Mouse (Mus musculus) kidney, embryonic 14.5 days (tissue): Measurements from ENCODE around the gene Dgkq. TPM values are rescaled to one million over a fixed set of nuclear protein-coding genes. Genes with fewer than 3 reads are reported as not detected.

Experiments
- ATAC-seq: fragments of 200-750 bp; cut with Nextera tagmentation; 2 replicates; pipeline ENCODE4 v1.8.0; 2017; ENCODE audit warnings: moderate number of reproducible peaks, mild to moderate bottlenecking, moderate TSS enrichment, moderate library complexity; ENCODE audit not compliant: low FRiP score, low TSS enrichment
- H3K27ac ChIP-seq: fragments of 300-500 bp; sonication (generic); 2 replicates; pipeline ENCODE4 v1.5.1; 2014; ENCODE audit warnings: low read depth, mild to moderate bottlenecking, low read length, moderate library complexity, mixed read lengths
- H3K27me3 ChIP-seq: fragments of 300-500 bp; sonication (generic); 2 replicates; pipeline ENCODE4 v1.6.1; 2014; ENCODE audit warnings: mild to moderate bottlenecking, low read length; ENCODE audit not compliant: control insufficient read depth, insufficient read depth
- H3K36me3 ChIP-seq: fragments of 300-500 bp; sonication (generic); 2 replicates; pipeline ENCODE4 v1.6.1; 2014; ENCODE audit warnings: low read length, mixed read lengths; ENCODE audit not compliant: control insufficient read depth, insufficient read depth
- H3K4me1 ChIP-seq: fragments of 300-500 bp; sonication (generic); 2 replicates; pipeline ENCODE4 v1.6.1; 2014; ENCODE audit warnings: low read length, mixed read lengths; ENCODE audit not compliant: control insufficient read depth, insufficient read depth
- H3K4me2 ChIP-seq: fragments of 300-500 bp; sonication (generic); replicated peaks from 2 replicates; pipeline ENCODE4 v1.6.1; 2014; ENCODE audit warnings: low read depth, mild to moderate bottlenecking, low read length
- H3K4me3 ChIP-seq: fragments of 300-500 bp; sonication (generic); 2 replicates; pipeline ENCODE4 v1.5.1; 2014; ENCODE audit warnings: mild to moderate bottlenecking, low read length
- H3K9ac ChIP-seq: fragments of 300-500 bp; sonication (generic); 2 replicates; pipeline ENCODE4 v1.6.1; 2014; ENCODE audit warnings: low read depth, mild to moderate bottlenecking, low read length, moderate library complexity
- H3K9me3 ChIP-seq: fragments of 300-500 bp; sonication (generic); 2 replicates; pipeline ENCODE4 v1.6.1; 2016; ENCODE audit warnings: low read length; ENCODE audit not compliant: control insufficient read depth
- WGBS: fragments of 180-500 bp; shearing (Covaris S2); extraction: QIAGEN DNeasy Blood & Tissue Kit; methylation state at CpG from one replicate; pipeline ENCODE4 v1.1.7; 2014; 5-methylcytosine and 5-hydroxymethylcytosine counted together
- polyA plus RNA-seq: library from polyadenylated mRNA; unstranded; fragments of >200 nt; fragmentation: Nextera tagmentation; extraction: Ambion mirVana; gene quantifications from 2 replicates; pipeline ENCODE4 v1.2.1, GENCODE M21; 2014

Dgkq gene
- polyA plus RNA-seq, 1 experiment from 2014 or later, result 9.1 TPM

DNA sequence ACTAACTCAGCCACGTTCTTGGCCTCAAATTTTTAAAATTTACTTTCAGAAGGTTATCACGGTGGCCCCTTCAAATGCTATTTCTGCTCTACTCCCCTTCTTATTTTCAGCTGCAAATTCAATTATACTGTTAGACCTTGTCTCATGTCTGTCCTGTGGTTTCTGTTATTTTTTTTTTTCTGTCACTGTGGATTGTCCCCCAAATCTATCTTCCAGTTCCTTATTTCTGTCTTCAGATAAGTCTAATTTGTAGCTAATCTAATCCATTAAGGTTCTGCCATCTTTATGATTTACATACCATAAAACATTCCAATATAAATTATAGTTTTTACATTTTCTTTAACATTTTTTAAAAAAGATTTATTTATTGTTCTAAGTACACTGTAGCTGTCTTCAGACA lies 2.1 kb downstream of the Dgkq start:
- no peak overlapping the region for H3K4me2 ChIP-seq
- no peak overlapping the region for H3K4me3 ChIP-seq
- WGBS, result 71% methylated on average over 2 of the region's 2 CpGs
- 0 out of 2 replicates have a peak, but pooled peaks cover 4% of the 10 kb centered on the region for H3K4me1 ChIP-seq
- 0 out of 2 replicates have a peak, but pooled peaks cover 2% of the 10 kb centered on the region for H3K36me3 ChIP-seq
- H3K9ac ChIP-seq, result no peak overlapping the region
- peaks cover 3% of the 10 kb centered on the region; the same call in 1 of the 2 replicates for H3K27me3 ChIP-seq
- no peaks in the 10 kb centered on the region for H3K9me3 ChIP-seq
- ATAC-seq, result no peak
- H3K27ac ChIP-seq, result no peak overlapping the region

DNA sequence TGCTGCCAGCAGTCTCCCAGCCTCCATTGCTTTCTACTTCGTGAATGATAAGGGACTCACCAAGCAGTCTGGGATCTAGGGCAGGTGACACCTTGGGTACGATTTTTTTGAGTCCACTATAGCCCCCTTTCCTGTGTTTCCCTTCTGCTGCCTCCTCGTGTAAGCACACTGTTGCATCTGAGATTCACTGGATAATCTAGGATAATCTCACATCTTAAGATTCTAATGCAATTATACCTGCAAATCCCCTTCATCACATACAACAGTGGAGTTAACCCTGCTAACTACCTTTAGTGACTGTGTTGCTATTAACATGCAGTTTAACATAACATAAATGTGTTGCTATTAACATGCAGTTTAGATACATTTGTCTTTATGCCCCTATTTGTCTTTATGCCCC lies 4.4 kb downstream of the Dgkq start:
- WGBS, result 43% methylated on average over 3 of the region's 3 CpGs
- Histone ChIP-seq H3K27me3 (peaks cover 3% of the 10 kb centered on the region; the same call in 1 of the 2 replicates), H3K9me3 (no peaks in the 10 kb centered on the region), H3K4me3 (no peak overlapping the region), H3K36me3 (no peaks in the 10 kb centered on the region), H3K4me2 (no peak overlapping the region), H3K4me1 (peaks cover 5% of the 10 kb centered on the region), H3K27ac (no peak overlapping the region), H3K9ac (no peak overlapping the region)
- no peak for ATAC-seq

DNA sequence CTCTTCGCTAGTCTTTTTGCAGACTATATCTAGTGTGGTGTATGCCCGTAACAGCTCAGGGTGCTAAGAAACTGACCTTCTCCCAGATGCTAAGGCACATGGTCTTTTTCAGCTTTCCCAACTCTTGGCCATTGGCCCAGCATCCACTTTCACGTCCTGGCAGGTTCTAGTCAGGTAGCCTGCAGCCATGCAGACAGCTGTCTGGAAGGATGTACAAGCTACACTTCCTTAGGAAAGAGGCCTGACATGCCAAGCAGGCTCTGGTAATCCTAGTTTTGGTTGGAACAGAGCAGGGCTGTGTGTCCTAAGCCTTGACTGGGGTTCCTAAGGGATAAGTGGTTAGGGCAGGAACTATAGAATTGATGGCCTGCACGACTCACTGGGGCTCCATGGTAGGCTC lies 6.7 kb downstream of the Dgkq start:
- H3K4me3 ChIP-seq, result no peak overlapping the region
- no peak overlapping the region for H3K9ac ChIP-seq
- H3K36me3 ChIP-seq, result no peaks in the 10 kb centered on the region
- peaks cover 3% of the 10 kb centered on the region; the same call in 1 of the 2 replicates for H3K27me3 ChIP-seq
- H3K4me2 ChIP-seq, result no peak overlapping the region
- H3K9me3 ChIP-seq, result no peaks in the 10 kb centered on the region
- no peak for ATAC-seq
- whole genome bisulfite sequencing, result 90% methylated on average over 4 of the region's 4 CpGs
- no peak overlapping the region for H3K27ac ChIP-seq
- H3K4me1 ChIP-seq, result peaks cover 13% of the 10 kb centered on the region

DNA sequence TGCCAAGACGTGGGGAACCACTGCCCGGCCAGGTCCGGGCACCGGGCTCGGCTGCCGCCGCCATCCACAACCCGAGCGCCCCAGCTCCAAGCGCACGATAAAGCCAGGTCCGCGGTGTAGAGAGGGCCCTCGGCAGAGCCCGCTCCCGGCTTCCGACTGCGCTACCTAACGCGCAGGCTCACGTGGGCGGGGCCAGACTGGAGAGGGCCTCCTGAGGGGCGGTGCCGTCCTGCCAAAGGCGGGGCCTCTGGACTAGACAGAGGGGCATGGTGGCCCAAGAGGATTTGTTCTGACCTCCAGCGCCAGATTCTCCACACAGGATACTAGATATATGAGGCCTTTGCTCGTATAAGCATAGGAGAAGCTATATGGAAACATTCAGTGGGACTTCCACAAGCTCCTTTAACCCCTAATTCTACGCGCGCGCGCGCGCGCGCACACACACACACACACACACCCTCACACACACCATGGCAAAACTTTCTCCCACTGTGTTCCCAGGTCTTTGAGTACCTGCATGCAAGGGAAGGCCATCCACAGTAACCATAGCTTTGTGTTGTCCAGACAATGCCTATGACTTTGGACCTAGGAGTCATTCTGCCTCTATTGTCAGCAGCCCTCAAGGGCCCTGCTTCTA lies 8.7 kb downstream of the Dgkq start:
- peak; percentile 100 for ATAC-seq

DNA sequence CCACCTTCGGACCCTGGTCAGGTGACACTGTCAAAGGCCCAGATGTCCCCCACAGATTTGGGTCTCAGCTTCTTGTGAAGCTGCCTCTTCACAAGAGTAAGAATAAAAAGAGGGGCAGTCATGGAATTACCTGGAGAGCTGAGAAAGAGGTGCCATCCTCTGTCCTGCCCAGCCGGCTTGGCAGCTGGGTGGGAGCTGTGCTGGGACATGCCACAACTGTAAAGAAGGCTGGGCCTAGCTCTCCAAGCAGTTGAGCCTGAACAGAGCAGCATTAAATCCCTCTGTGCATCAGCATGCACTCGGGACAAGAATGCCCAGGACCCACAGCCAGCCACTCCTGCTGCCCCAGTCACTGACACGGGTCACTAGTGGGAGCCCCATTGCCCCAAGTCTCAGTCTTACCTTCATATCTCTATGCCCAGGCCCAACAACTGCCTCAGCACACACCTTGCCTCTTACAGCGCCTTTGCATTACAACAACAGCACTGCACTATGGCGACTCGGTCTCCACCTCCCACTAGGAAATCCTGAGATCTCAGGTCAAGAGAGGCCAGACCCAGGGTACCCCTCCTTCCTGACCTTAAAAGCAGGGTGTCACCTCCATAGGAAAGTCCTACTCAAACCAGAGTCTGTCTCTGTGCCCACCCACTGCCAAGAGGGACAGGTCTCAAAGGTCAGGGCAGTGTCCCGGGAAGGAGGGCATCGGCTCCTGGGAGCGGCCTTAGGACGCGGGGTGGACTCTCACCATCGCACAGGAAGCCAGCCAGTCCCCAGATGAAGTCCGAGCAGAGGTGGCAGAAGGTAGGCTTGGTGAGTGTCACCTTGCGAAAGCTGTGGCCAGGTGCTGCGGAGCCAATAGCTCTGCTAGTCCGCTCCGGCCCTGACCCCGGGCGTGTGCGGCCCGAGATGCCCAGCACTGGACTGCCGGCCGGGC lies 9.5 kb downstream of the Dgkq start, which contains the start of gene Idua:
Gene Idua, plus strand, starts transcription at position 634 of the 934 bp plus-strand sequence.
- H3K27ac ChIP-seq, result no peak within 1 kb of the TSS
- 11% methylated on average over 24 of the region's 24 CpGs for WGBS

More for the DNA sequence above, 8.7 kb downstream of the Dgkq start:
- 13% methylated on average over 36 of the region's 36 CpGs for WGBS
- Histone ChIP-seq H3K27me3 (no peaks in the 10 kb centered on the region), H3K9ac (peak overlapping the region; percentile 78), H3K4me3 (peak overlapping the region; percentile 71), H3K36me3 (peaks cover 12% of the 10 kb centered on the region), H3K4me2 (peak overlapping the region; percentile 92), H3K9me3 (no peaks in the 10 kb centered on the region), H3K4me1 (peaks cover 13% of the 10 kb centered on the region), H3K27ac (no peak overlapping the region)

DNA sequence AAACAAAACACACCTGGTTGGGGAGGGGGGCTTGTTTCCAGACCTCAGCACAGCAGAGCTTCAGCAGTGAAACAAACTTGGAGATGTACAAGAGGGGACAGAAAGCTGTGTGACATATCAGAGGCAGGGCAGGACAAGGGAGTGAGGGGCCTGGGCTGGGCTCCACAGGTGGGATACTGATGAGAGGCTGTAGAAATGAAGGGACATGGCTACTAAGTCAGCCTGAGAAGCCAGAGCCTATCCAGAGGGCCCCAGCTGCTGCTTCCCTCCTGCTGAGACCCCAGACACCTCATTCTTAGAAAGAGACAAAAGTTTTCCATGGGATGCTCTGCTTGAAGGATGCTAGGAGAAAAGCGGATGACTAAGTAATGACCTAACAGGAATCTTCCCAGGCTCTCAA lies 10.9 kb downstream of the Dgkq start:
- H3K4me2 ChIP-seq, result no peak overlapping the region
- ATAC-seq, result no peak
- no peak overlapping the region for H3K9ac ChIP-seq
- WGBS, result 93% methylated on average over 1 of the region's 1 CpGs
- H3K4me3 ChIP-seq, result no peak overlapping the region
- no peaks in the 10 kb centered on the region for H3K9me3 ChIP-seq
- peaks cover 33% of the 10 kb centered on the region for H3K36me3 ChIP-seq
- H3K27me3 ChIP-seq, result no peaks in the 10 kb centered on the region
- peaks cover 13% of the 10 kb centered on the region for H3K4me1 ChIP-seq
- no peak overlapping the region for H3K27ac ChIP-seq

More for the DNA sequence above, 9.5 kb downstream of the Dgkq start, which contains the start of gene Idua:
- peak; percentile 50 for ATAC-seq
- peak within 1 kb of the TSS; percentile 92 for H3K4me2 ChIP-seq
- H3K36me3 ChIP-seq, result peaks cover 20% of the 10 kb centered on the region
- peak within 1 kb of the TSS; percentile 78 for H3K9ac ChIP-seq
- H3K9me3 ChIP-seq, result no peaks in the 10 kb centered on the region
- no peaks in the 10 kb centered on the region for H3K27me3 ChIP-seq
- peak within 1 kb of the TSS; percentile 71 for H3K4me3 ChIP-seq
- H3K4me1 ChIP-seq, result peaks cover 13% of the 10 kb centered on the region

DNA sequence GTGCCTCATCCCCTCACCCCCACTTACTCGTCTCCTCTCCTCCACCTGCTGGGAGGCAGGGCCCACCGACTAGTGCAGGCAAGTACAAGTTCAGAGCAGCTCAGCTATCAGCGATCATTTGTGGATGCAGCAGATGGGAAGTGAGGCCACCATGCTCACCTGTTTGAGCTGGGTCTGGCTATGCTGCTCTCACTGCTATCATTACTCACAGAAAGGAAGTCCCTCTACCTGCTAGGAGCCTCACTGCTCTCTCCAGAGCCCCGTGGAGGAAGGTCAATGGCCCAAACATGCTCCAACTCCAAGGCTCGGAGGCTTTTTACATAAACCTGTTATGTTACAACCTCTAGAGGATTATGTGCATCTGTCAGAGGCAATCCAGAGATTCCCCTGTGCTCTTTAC lies 12.1 kb downstream of the Dgkq start:
- H3K36me3 ChIP-seq, result peaks cover 44% of the 10 kb centered on the region
- no peak for ATAC-seq
- no peaks in the 10 kb centered on the region for H3K9me3 ChIP-seq
- no peak overlapping the region for H3K4me3 ChIP-seq
- 83% methylated on average over 5 of the region's 5 CpGs for WGBS
- no peak overlapping the region for H3K4me2 ChIP-seq
- no peak overlapping the region for H3K27ac ChIP-seq
- H3K27me3 ChIP-seq, result no peaks in the 10 kb centered on the region
- H3K9ac ChIP-seq, result no peak overlapping the region
- H3K4me1 ChIP-seq, result peaks cover 13% of the 10 kb centered on the region

DNA sequence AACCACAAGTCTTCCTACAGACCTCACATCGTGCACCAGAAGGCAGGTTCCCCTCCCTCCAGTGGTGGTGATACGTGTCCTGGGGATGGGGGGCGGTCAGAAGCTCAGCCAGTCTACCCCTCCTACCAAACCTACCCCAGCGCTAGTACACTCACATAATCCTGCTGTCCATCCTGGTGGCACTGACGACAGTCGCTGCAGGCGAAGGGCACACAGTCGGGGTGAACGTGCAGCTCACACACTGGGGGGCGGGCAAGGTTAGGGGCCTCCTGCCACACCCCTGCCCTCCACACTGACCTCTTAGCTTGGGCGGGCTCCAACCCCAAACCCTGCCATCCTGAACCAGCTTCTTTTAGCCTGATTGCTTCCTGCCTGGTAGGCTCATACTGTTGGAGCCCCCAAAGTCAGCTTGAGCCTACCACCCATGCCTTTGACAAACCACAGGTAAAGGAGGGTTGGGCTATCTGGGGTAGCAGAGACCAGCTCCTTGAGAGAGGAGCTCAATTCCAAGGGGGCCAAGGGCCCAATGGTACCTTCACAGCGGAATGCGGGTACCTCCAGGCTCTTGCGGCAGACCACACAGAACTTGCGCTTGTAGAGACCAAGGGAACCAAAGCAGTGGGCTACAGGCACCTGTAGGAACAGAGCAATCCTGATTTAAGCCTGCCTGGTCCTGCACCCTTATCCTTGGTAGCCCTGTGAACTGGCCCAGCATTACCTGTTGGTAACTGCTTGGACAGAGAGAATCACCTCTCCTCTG lies 13.4 kb downstream of the Dgkq start:
- Histone ChIP-seq H3K36me3 (peaks cover 54% of the 10 kb centered on the region), H3K4me2 (no peak overlapping the region), H3K27me3 (no peaks in the 10 kb centered on the region), H3K9me3 (no peaks in the 10 kb centered on the region), H3K27ac (no peak overlapping the region), H3K4me3 (no peak overlapping the region), H3K9ac (no peak overlapping the region), H3K4me1 (peaks cover 13% of the 10 kb centered on the region)
- no peak for ATAC-seq
- 95% methylated on average over 15 of the region's 15 CpGs for WGBS
